21 mouse cellular contexts compared by ENCODE assay signal in the genomic region with DNA sequence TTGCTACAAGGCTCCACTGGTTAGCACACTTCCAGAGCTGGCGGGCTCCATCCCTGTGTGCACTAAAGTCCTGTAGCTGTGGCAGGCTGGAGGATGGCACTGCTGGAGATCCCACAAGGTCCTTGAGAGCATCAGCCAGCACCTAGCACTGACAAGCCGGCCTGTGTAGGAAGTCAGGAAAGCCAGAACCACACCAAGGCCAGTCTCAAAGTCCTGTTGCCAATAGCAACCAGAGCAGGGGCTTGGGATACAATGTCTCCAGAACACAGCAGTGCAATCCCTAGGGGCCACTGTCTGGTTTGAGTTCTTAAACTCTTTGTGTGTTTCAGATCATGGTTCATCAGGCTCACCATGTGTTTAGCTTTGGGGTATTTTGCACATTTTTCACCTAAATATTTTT. TPM values are rescaled to one million over a fixed set of nuclear protein-coding genes. Genes with fewer than 3 reads are reported as not detected.
DNase-seq lines count a peak whose midpoint lies in the region; ATAC-seq lines count a peak whose summit lies in the region.
"Had no signal": no experiment of that assay in that cellular context is flagged by ENCODE, and none has a peak within 500 bp of the region (broad histone marks: within the 10 kb centered on the region; RNA-seq: fewer than 3 reads in every experiment).

No protein-coding gene starts in this region.

- no peak overlapping the region for H3K4me2 ChIP-seq in limb, embryonic 11.5 days (ENCODE audit: low read depth, severe bottlenecking)
- no peak overlapping the region for H3K4me2 ChIP-seq in hindbrain, embryonic 16.5 days (ENCODE audit: low read length)
- H3K4me2 ChIP-seq in kidney, embryonic 14.5 days (replicated peaks; ENCODE audit: low read depth, low read length) = no peak overlapping the region
- H3K4me2 ChIP-seq: kidney, embryonic 15.5 days; limb, embryonic 12.5 days; liver, embryonic 15.5 days had no signal

- DNase-seq in embryo, embryonic 11 days = peak; percentile 47
- DNase-seq in embryo, embryonic 9.5 days (ENCODE audit: extremely low spot score) = no peak
- DNase-seq in limb, embryonic 11.5 days (ENCODE audit: low spot score) = no peak
- DNase-seq in limb, embryonic 10.5 days (ENCODE audit: low spot score) = no peak
- peak; percentile 68 for DNase-seq in ZHBTc4 (ENCODE audit: low read depth, low spot score)
- no peak for DNase-seq in adrenal gland, postnatal 25 days
- DNase-seq: adrenal gland, postnatal 14 days; cerebellum, adult 9-10 months; gastrocnemius, postnatal 14 days; lung, postnatal 10 days; retina, postnatal 1 day; right cerebral cortex, postnatal 4 days; thymus, postnatal 4 days had no signal

- no peak overlapping the region for H3K9ac ChIP-seq in limb, embryonic 11.5 days (ENCODE audit: low read length)
- no peak overlapping the region for H3K9ac ChIP-seq in hindbrain, embryonic 16.5 days (ENCODE audit: low read depth, low read length)
- no peak overlapping the region for H3K9ac ChIP-seq in kidney, embryonic 14.5 days (ENCODE audit: low read depth, low read length)
- H3K9ac ChIP-seq: kidney, embryonic 15.5 days; limb, embryonic 12.5 days; liver, embryonic 15.5 days had no signal

- H3K36me3 ChIP-seq in limb, embryonic 11.5 days (ENCODE audit: control insufficient read depth, insufficient read depth, low read length) = no peaks in the 10 kb centered on the region
- H3K36me3 ChIP-seq in limb, embryonic 10.5 days = no peaks in the 10 kb centered on the region
- H3K36me3 ChIP-seq in hindbrain, embryonic 16.5 days (ENCODE audit: control insufficient read depth, insufficient read depth, low read length) = no peaks in the 10 kb centered on the region
- H3K36me3 ChIP-seq in kidney, embryonic 14.5 days (ENCODE audit: control insufficient read depth, insufficient read depth, low read length) = no peaks in the 10 kb centered on the region
- H3K36me3 ChIP-seq: kidney, embryonic 15.5 days; limb, embryonic 12.5 days; liver, embryonic 15.5 days had no signal

- ATAC-seq in limb, embryonic 11.5 days (ENCODE audit: insufficient number of reproducible peaks, low FRiP score, low TSS enrichment, low read depth) = 0 out of 2 replicates have a peak, but pooled peaks have one; percentile 31
- 0 out of 2 replicates have a peak, but pooled peaks have one; percentile 37 for ATAC-seq in hindbrain, embryonic 16.5 days
- no peak for ATAC-seq in kidney, embryonic 14.5 days (ENCODE audit: low FRiP score, low TSS enrichment)

- H3K4me1 ChIP-seq in limb, embryonic 11.5 days (ENCODE audit: control insufficient read depth, insufficient read depth, low read length) = no peaks in the 10 kb centered on the region
- H3K4me1 ChIP-seq in limb, embryonic 10.5 days = no peaks in the 10 kb centered on the region
- no peaks in the 10 kb centered on the region for H3K4me1 ChIP-seq in hindbrain, embryonic 16.5 days (ENCODE audit: control insufficient read depth, insufficient read depth, low read depth, low read length)
- H3K4me1 ChIP-seq in kidney, embryonic 14.5 days (ENCODE audit: control insufficient read depth, insufficient read depth, low read length) = no peaks in the 10 kb centered on the region
- H3K4me1 ChIP-seq: kidney, embryonic 15.5 days; liver, embryonic 15.5 days; megakaryocyte, embryonic 14.5 days had no signal

- no peaks in the 10 kb centered on the region; the same call in 1 of the 2 replicates for H3K9me3 ChIP-seq in limb, embryonic 11.5 days (ENCODE audit: control insufficient read depth, low read length)
- H3K9me3 ChIP-seq in limb, embryonic 10.5 days (replicated peaks) = no peaks in the 10 kb centered on the region
- H3K9me3 ChIP-seq in hindbrain, embryonic 16.5 days (ENCODE audit: control insufficient read depth, low read length) = peaks cover 3% of the 10 kb centered on the region
- H3K9me3 ChIP-seq in kidney, embryonic 14.5 days (ENCODE audit: control insufficient read depth, low read length) = 0 out of 2 replicates have a peak, but pooled peaks cover 3% of the 10 kb centered on the region
- H3K9me3 ChIP-seq: kidney, embryonic 15.5 days; liver, embryonic 15.5 days had no signal

- no peaks in the 10 kb centered on the region for H3K27me3 ChIP-seq in limb, embryonic 11.5 days (ENCODE audit: control insufficient read depth, insufficient read depth, low read length)
- no peaks in the 10 kb centered on the region for H3K27me3 ChIP-seq in limb, embryonic 10.5 days (ENCODE audit: low read depth, poor library complexity, severe bottlenecking)
- H3K27me3 ChIP-seq in hindbrain, embryonic 16.5 days (replicated peaks; ENCODE audit: control insufficient read depth, insufficient read depth, low read length) = no peaks in the 10 kb centered on the region
- H3K27me3 ChIP-seq in kidney, embryonic 14.5 days (ENCODE audit: control insufficient read depth, insufficient read depth, low read length) = no peaks in the 10 kb centered on the region
- H3K27me3 ChIP-seq: kidney, embryonic 15.5 days; limb, embryonic 12.5 days; liver, embryonic 15.5 days; megakaryocyte, embryonic 14.5 days had no signal

- 59% methylated on average over 2 of the region's 2 CpGs for WGBS in limb, embryonic 11.5 days
- WGBS in limb, embryonic 10.5 days = 73% methylated on average over 2 of the region's 2 CpGs
- WGBS in hindbrain, embryonic 16.5 days = 54% methylated on average over 2 of the region's 2 CpGs
- WGBS in kidney, embryonic 14.5 days = 70% methylated on average over 2 of the region's 2 CpGs

- H3K4me3 ChIP-seq in limb, embryonic 11.5 days (ENCODE audit: low read depth, low read length) = no peak overlapping the region
- no peak overlapping the region for H3K4me3 ChIP-seq in limb, embryonic 10.5 days
- H3K4me3 ChIP-seq in hindbrain, embryonic 16.5 days (ENCODE audit: low read length) = no peak overlapping the region
- H3K4me3 ChIP-seq in kidney, embryonic 14.5 days (ENCODE audit: low read length) = no peak overlapping the region
- H3K4me3 ChIP-seq: kidney, embryonic 15.5 days; limb, embryonic 12.5 days; liver, embryonic 15.5 days; megakaryocyte, embryonic 14.5 days had no signal

- H3K27ac ChIP-seq in limb, embryonic 11.5 days (replicated peaks; ENCODE audit: low read depth, low read length) = no peak overlapping the region
- no peak overlapping the region for H3K27ac ChIP-seq in limb, embryonic 10.5 days
- no peak overlapping the region for H3K27ac ChIP-seq in hindbrain, embryonic 16.5 days (ENCODE audit: low read depth, low read length)
- H3K27ac ChIP-seq in kidney, embryonic 14.5 days (ENCODE audit: low read depth, low read length) = no peak overlapping the region
- H3K27ac ChIP-seq: kidney, embryonic 15.5 days; limb, embryonic 12.5 days; liver, embryonic 15.5 days had no signal

RNA-seq across cellular contexts. Expression of a gene that starts 7.3 kb away (rescaled TPM):
- polyA plus RNA-seq in limb, embryonic 11.5 days (2014; fragmentation: Nextera tagmentation; extraction: Ambion mirVana) = 5.1 and 5.6 TPM in 2 replicates
- polyA plus RNA-seq in limb, embryonic 10.5 days (2016; fragmentation: Nextera tagmentation; extraction: Ambion mirVana) = 3.9 and 4.1 TPM in 2 replicates
- 2.3 and 2.6 TPM in 2 replicates for polyA plus RNA-seq in hindbrain, embryonic 16.5 days (2015; fragmentation: Nextera tagmentation; extraction: Ambion mirVana)
- 0.79 and 1.0 TPM in 2 replicates for total RNA-seq in adrenal gland, postnatal 25 days (2021)
- polyA plus RNA-seq in kidney, embryonic 14.5 days (2014; fragmentation: Nextera tagmentation; extraction: Ambion mirVana) = 2.5 and 4.9 TPM in 2 replicates

RNA-seq across cellular contexts. Expression of a gene that starts 33.0 kb away (rescaled TPM):
- 0.15 and 0.57 TPM in 2 replicates for polyA plus RNA-seq in limb, embryonic 11.5 days (2014; fragmentation: Nextera tagmentation; extraction: Ambion mirVana)
- polyA plus RNA-seq in limb, embryonic 10.5 days (2016; fragmentation: Nextera tagmentation; extraction: Ambion mirVana) = 0.11 and 0.30 TPM in 2 replicates
- polyA plus RNA-seq in hindbrain, embryonic 16.5 days (2015; fragmentation: Nextera tagmentation; extraction: Ambion mirVana) = 0.10 TPM in 1 of 2 replicates, not detected in the other
- total RNA-seq in adrenal gland, postnatal 25 days (2021) = 1.2 TPM in 1 of 2 replicates, not detected in the other
- polyA plus RNA-seq in kidney, embryonic 14.5 days (2014; fragmentation: Nextera tagmentation; extraction: Ambion mirVana) = 0.27 and 0.46 TPM in 2 replicates
- total RNA-seq: gastrocnemius, postnatal 14 days; neutrophil, adult 5-6 weeks had no signal
- polyA plus RNA-seq: heart, embryonic 16.5 days; liver, embryonic 15.5 days had no signal

RNA-seq across cellular contexts. Expression of a gene that starts 33.8 kb away (rescaled TPM):
- 7.4 and 9.2 TPM in 2 replicates for polyA plus RNA-seq in limb, embryonic 11.5 days (2014; fragmentation: Nextera tagmentation; extraction: Ambion mirVana)
- 3.6 and 6.1 TPM in 2 replicates for polyA plus RNA-seq in limb, embryonic 10.5 days (2016; fragmentation: Nextera tagmentation; extraction: Ambion mirVana)
- 4.1 and 4.8 TPM in 2 replicates for polyA plus RNA-seq in hindbrain, embryonic 16.5 days (2015; fragmentation: Nextera tagmentation; extraction: Ambion mirVana)
- total RNA-seq in adrenal gland, postnatal 25 days (2021) = 1.3 and 2.0 TPM in 2 replicates
- 18.1 and 18.2 TPM in 2 replicates for polyA plus RNA-seq in kidney, embryonic 14.5 days (2014; fragmentation: Nextera tagmentation; extraction: Ambion mirVana)
- total RNA-seq: neutrophil, adult 5-6 weeks had no signal

Comparison
In these comparisons a context has a peak if more than half of its experiments do, and no peak if none do; other contexts are left out.
1. DNase-seq: peak in embryo, embryonic 11 days (single experiment) and ZHBTc4 (single experiment); none in embryo, embryonic 9.5 days (single experiment), limb, embryonic 11.5 days (single experiment), limb, embryonic 10.5 days (single experiment) and adrenal gland, postnatal 25 days (single experiment).